Mouse (Mus musculus) ES-E14 (cell line): ENCODE measurements around the gene Fbxo44.
"Not testable (repeated sequence)": the region's sequence is repeated elsewhere in the genome, so short reads cannot be mapped to it uniquely, and the experiment has no call there.

Experiments used
- CHD2 ChIP-seq: IDR thresholded peaks from 2 replicates; pipeline ENCODE4 v1.6.1; 2014; ENCODE audit warnings: mild to moderate bottlenecking, low read depth, low read length, inconsistent platforms
- HCFC1 ChIP-seq: IDR thresholded peaks from 2 replicates; pipeline ENCODE4 v1.6.1; 2012; ENCODE audit warnings: low read length, inconsistent platforms, borderline replicate concordance; ENCODE audit not compliant: insufficient read depth

DNA sequence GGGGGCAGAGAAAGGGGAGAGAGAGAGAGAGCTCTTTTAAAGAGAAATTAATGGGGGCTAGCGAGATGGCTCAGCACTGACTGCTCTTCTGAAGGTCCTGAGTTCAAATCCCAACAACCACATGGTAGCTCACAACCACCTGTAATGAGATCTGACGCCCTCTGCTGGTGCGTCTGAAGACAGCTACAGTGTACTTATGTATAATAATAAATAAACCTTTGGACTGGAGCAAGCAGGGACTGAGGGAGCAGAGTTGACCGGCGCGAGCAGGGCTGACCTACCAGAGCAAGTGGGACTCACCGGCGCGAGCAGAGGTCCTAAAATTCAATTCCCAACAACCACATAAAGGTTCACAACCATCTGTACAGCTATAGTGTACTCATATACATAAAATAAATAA is 40.7 kb downstream of the Fbxo44 start:
- not testable (repeated sequence) for TF ChIP-seq HCFC1, CHD2
